Comparison of ENCODE assay signal across 8 mouse cellular contexts in the genomic region with DNA sequence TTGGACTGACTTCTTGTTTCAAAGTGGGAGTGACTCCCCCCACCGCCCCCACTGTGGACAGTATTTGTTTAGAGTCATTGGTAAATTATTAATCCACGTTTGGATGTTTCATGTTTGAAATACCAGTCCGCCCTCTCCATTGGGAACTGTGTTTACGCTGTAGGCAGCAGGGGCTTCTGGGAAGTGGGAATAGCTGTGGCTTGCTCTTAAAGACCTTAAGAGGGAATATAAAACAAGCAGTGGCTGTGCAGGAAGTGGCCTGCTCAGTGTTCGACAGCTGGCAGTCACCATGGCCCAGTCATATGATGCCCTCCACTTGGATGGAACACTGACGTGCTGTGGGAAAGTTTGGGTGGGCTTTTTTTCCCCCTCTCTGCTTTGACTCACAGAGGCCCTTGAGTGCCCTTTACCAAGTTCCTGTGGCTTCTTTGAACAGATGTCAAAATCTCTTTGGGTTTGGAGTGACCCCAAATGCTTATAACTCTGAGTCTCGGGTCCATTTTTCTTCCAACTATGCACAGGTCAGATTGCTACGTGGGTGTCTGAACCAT. TPM values are rescaled to one million over a fixed set of nuclear protein-coding genes. Genes with fewer than 3 reads are reported as not detected.
DNase-seq lines count a peak whose midpoint lies in the region; ATAC-seq and TF ChIP-seq lines count a peak whose summit lies in the region.
"Had no signal": no experiment of that assay in that cellular context is flagged by ENCODE, and none has a peak within 500 bp of the region (broad histone marks: within the 10 kb centered on the region; RNA-seq: fewer than 3 reads in every experiment).

No protein-coding gene starts in this region.

- H3K4me1 ChIP-seq in embryonic facial prominence, embryonic 11.5 days (ENCODE audit: control insufficient read depth, insufficient read depth, low read length) = no peaks in the 10 kb centered on the region
- peaks cover 59% of the 10 kb centered on the region for H3K4me1 ChIP-seq in intestine, embryonic 16.5 days (ENCODE audit: control insufficient read depth, insufficient read depth, low read length)
- H3K4me1 ChIP-seq in limb, embryonic 14.5 days (ENCODE audit: control insufficient read depth, insufficient read depth, low read length) = peaks cover 30% of the 10 kb centered on the region

- WGBS in embryonic facial prominence, embryonic 11.5 days = 55% methylated on average over 8 of the region's 8 CpGs
- 27% methylated on average over 8 of the region's 8 CpGs for WGBS in intestine, embryonic 16.5 days
- 31% methylated on average over 8 of the region's 8 CpGs for WGBS in limb, embryonic 14.5 days

- no peak for ATAC-seq in embryonic facial prominence, embryonic 11.5 days (replicated peaks; ENCODE audit: insufficient number of reproducible peaks, low FRiP score, low TSS enrichment, low read depth)
- ATAC-seq in intestine, embryonic 16.5 days = peak; percentile 60
- peak; percentile 75 for ATAC-seq in limb, embryonic 14.5 days (ENCODE audit: low FRiP score, low read depth)
- ATAC-seq in frontal cortex, adult (ENCODE audit: low TSS enrichment) = no peak

- 0 out of 2 replicates have a peak overlapping the region, but pooled peaks have one; percentile 28 for H3K27ac ChIP-seq in embryonic facial prominence, embryonic 11.5 days (replicated peaks; ENCODE audit: low read depth, low read length)
- peak overlapping the region; percentile 86 for H3K27ac ChIP-seq in intestine, embryonic 16.5 days (ENCODE audit: low read length)
- H3K27ac ChIP-seq in limb, embryonic 14.5 days (replicated peaks; ENCODE audit: low read depth, low read length) = peak overlapping the region; percentile 61

- H3K4me2 ChIP-seq in embryonic facial prominence, embryonic 11.5 days (ENCODE audit: low read depth, low read length) = no peak overlapping the region
- peak overlapping the region; percentile 30; the same call in 1 of the 2 replicates for H3K4me2 ChIP-seq in intestine, embryonic 16.5 days (ENCODE audit: low read depth, low read length)
- H3K4me2 ChIP-seq in limb, embryonic 14.5 days (replicated peaks; ENCODE audit: low read depth, low read length, severe bottlenecking) = peak overlapping the region; percentile 18

- H3K4me3 ChIP-seq in embryonic facial prominence, embryonic 11.5 days (ENCODE audit: low read depth, low read length) = no peak overlapping the region
- 0 out of 2 replicates have a peak overlapping the region, but pooled peaks have one; percentile 13 for H3K4me3 ChIP-seq in intestine, embryonic 16.5 days (ENCODE audit: low read length)
- H3K4me3 ChIP-seq in limb, embryonic 14.5 days (replicated peaks; ENCODE audit: low read length) = no peak overlapping the region

- TF ChIP-seq POLR2A in limb, embryonic 14.5 days (IDR thresholded peaks at IDR 0.05; ENCODE audit: borderline replicate concordance, extremely low read depth, insufficient read depth, insufficient read length) = no peak

- no peak overlapping the region for H3K9ac ChIP-seq in embryonic facial prominence, embryonic 11.5 days (replicated peaks; ENCODE audit: low read length)
- no peak overlapping the region for H3K9ac ChIP-seq in intestine, embryonic 16.5 days (ENCODE audit: low read depth, low read length)
- no peak overlapping the region for H3K9ac ChIP-seq in limb, embryonic 14.5 days (ENCODE audit: low read depth, low read length, severe bottlenecking)

- no peaks in the 10 kb centered on the region for H3K36me3 ChIP-seq in embryonic facial prominence, embryonic 11.5 days (replicated peaks; ENCODE audit: control insufficient read depth, insufficient read depth, low read depth, low read length)
- no peaks in the 10 kb centered on the region for H3K36me3 ChIP-seq in intestine, embryonic 16.5 days (ENCODE audit: control insufficient read depth, insufficient read depth, low read length)
- H3K36me3 ChIP-seq in limb, embryonic 14.5 days (ENCODE audit: control insufficient read depth, insufficient read depth, low read length) = no peaks in the 10 kb centered on the region

- peak; percentile 30 for DNase-seq in embryonic facial prominence, embryonic 11.5 days (ENCODE audit: low spot score)
- peak; percentile 55 for DNase-seq in limb, embryonic 14.5 days (ENCODE audit: low spot score)
- peak; percentile 75 for DNase-seq in lung, postnatal 36 days
- no peak for DNase-seq in urinary bladder, adult 18-20 months (ENCODE audit: low spot score in 2 of 2)
- no peak for DNase-seq in T-cell, adult 2 months (ENCODE audit: low spot score)
- DNase-seq: right cerebral cortex, postnatal 4 days had no signal

- H3K27me3 ChIP-seq in embryonic facial prominence, embryonic 11.5 days (ENCODE audit: control insufficient read depth, insufficient read depth, low read length) = no peaks in the 10 kb centered on the region
- H3K27me3 ChIP-seq in intestine, embryonic 16.5 days (replicated peaks; ENCODE audit: control insufficient read depth, insufficient read depth, low read length) = no peaks in the 10 kb centered on the region
- H3K27me3 ChIP-seq in limb, embryonic 14.5 days (ENCODE audit: control insufficient read depth, insufficient read depth, low read length) = no peaks in the 10 kb centered on the region

- H3K9me3 ChIP-seq in embryonic facial prominence, embryonic 11.5 days (replicated peaks; ENCODE audit: control insufficient read depth, low read length) = no peaks in the 10 kb centered on the region
- H3K9me3 ChIP-seq in intestine, embryonic 16.5 days (ENCODE audit: control insufficient read depth, low read length) = no peaks in the 10 kb centered on the region
- no peaks in the 10 kb centered on the region for H3K9me3 ChIP-seq in limb, embryonic 14.5 days (ENCODE audit: control insufficient read depth, low read length)

RNA-seq across cellular contexts. Expression of a gene that starts 34.3 kb away (rescaled TPM):
- 13.0 and 14.8 TPM in 2 replicates for polyA plus RNA-seq in embryonic facial prominence, embryonic 11.5 days (2014; fragmentation: Nextera tagmentation; extraction: Ambion mirVana)
- polyA plus RNA-seq in intestine, embryonic 16.5 days (2015; fragmentation: Nextera tagmentation; extraction: Ambion mirVana) = 18.2 and 19.5 TPM in 2 replicates
- polyA plus RNA-seq in limb, embryonic 14.5 days (2012; rRNA removed) = 11.0 and 12.1 TPM in 2 replicates
- 20.4 and 22.9 TPM in 2 replicates for polyA plus RNA-seq in limb, embryonic 14.5 days (2014; fragmentation: Nextera tagmentation; extraction: Ambion mirVana)

Comparison
In these comparisons a context has a peak if more than half of its experiments do, and no peak if none do; other contexts are left out.
1. ATAC-seq: peak in intestine, embryonic 16.5 days (single experiment) and limb, embryonic 14.5 days (single experiment); none in embryonic facial prominence, embryonic 11.5 days (single experiment) and frontal cortex, adult (single experiment).
2. DNase-seq: peak in embryonic facial prominence, embryonic 11.5 days (single experiment), limb, embryonic 14.5 days (single experiment) and lung, postnatal 36 days (single experiment); none in urinary bladder, adult 18-20 months (0 of 2) and T-cell, adult 2 months (single experiment).
3. H3K27ac ChIP-seq: peak in every context shown above with its lines; median percentile 86 in intestine, embryonic 16.5 days; 61 in limb, embryonic 14.5 days; 28 in embryonic facial prominence, embryonic 11.5 days.